Mouse (Mus musculus): ENCODE results near the gene Slc25a34.

Gene Slc25a34

GRCm38 (mm10) chr4:141618565-141619243 lies 4.9 kb downstream of the Slc25a34 start, which contains the start of gene Tmem82:
TSS of gene Tmem82 (minus strand) at chr4:141618633.
- in situ Hi-C loops (cut with MboI; ENCODE audit: low sequenced_read_pairs): no loop called here

- in situ Hi-C loops (cut with MboI; ENCODE audit: low sequenced_read_pairs): no loop called here
Observed at GRCm38 (mm10) chr4:141617863-141618564, 5.6 kb downstream of the Slc25a34 start.

- in situ Hi-C loops (cut with MboI; ENCODE audit: low sequenced_read_pairs): no loop called here
Observed at GRCm38 (mm10) chr4:141617299-141617698, 6.3 kb downstream of the Slc25a34 start.

GRCm38 (mm10) chr4:141616811-141617210 lies 6.8 kb downstream of the Slc25a34 start:
- in situ Hi-C loops (cut with MboI; ENCODE audit: low sequenced_read_pairs): no loop called here

- in situ Hi-C loops (cut with MboI; ENCODE audit: low sequenced_read_pairs): no loop called here
Observed at GRCm38 (mm10) chr4:141614946-141615345, 8.7 kb downstream of the Slc25a34 start.

GRCm38 (mm10) chr4:141609538-141609937 lies 14.1 kb downstream of the Slc25a34 start:
- in situ Hi-C loops (cut with MboI; ENCODE audit: low sequenced_read_pairs): no loop called here

- in situ Hi-C loops (cut with MboI; ENCODE audit: low sequenced_read_pairs): no loop called here
Observed at GRCm38 (mm10) chr4:141605861-141606260, 17.8 kb downstream of the Slc25a34 start, which contains the start of gene Fblim1. TSS of gene Fblim1 (minus strand) at chr4:141606096.

GRCm38 (mm10) chr4:141605421-141605820 lies 18.2 kb downstream of the Slc25a34 start:
- in situ Hi-C loops (cut with MboI; ENCODE audit: low sequenced_read_pairs): no loop called here

- in situ Hi-C loops (cut with MboI; ENCODE audit: low sequenced_read_pairs): no loop called here
Observed at GRCm38 (mm10) chr4:141604493-141604892, 19.1 kb downstream of the Slc25a34 start.

- in situ Hi-C loops (cut with MboI; ENCODE audit: low sequenced_read_pairs): no loop called here
Observed at GRCm38 (mm10) chr4:141603921-141604320, 19.7 kb downstream of the Slc25a34 start.

- in situ Hi-C loops (cut with MboI; ENCODE audit: low sequenced_read_pairs): no loop called here
Observed at GRCm38 (mm10) chr4:141602523-141603223, 20.9 kb downstream of the Slc25a34 start.

- in situ Hi-C loops (cut with MboI; ENCODE audit: low sequenced_read_pairs): no loop called here
Observed at GRCm38 (mm10) chr4:141601148-141601862, 22.3 kb downstream of the Slc25a34 start.

- in situ Hi-C loops (cut with MboI; ENCODE audit: low sequenced_read_pairs): no loop called here
Observed at GRCm38 (mm10) chr4:141600364-141600763, 23.3 kb downstream of the Slc25a34 start.

GRCm38 (mm10) chr4:141599251-141600141 lies 24.1 kb downstream of the Slc25a34 start:
- in situ Hi-C loops (cut with MboI; ENCODE audit: low sequenced_read_pairs): no loop called here

- in situ Hi-C loops (cut with MboI; ENCODE audit: low sequenced_read_pairs): no loop called here
Observed at GRCm38 (mm10) chr4:141598894-141599250, 24.7 kb downstream of the Slc25a34 start.

GRCm38 (mm10) chr4:141598199-141598893 lies 25.3 kb downstream of the Slc25a34 start:
- in situ Hi-C loops (cut with MboI; ENCODE audit: low sequenced_read_pairs): no loop called here

GRCm38 (mm10) chr4:141596700-141597328 lies 26.8 kb downstream of the Slc25a34 start:
- in situ Hi-C loops (cut with MboI; ENCODE audit: low sequenced_read_pairs): no loop called here

GRCm38 (mm10) chr4:141595605-141596268 lies 27.9 kb downstream of the Slc25a34 start:
- in situ Hi-C loops (cut with MboI; ENCODE audit: low sequenced_read_pairs): no loop called here
